8 mouse cellular contexts compared by ENCODE assay signal in genomic region chr2:160597582-160598281, GRCm38 (mm10). TPM values are rescaled to one million over a fixed set of nuclear protein-coding genes. Genes with fewer than 3 reads are reported as not detected.
DNase-seq lines count a peak whose midpoint lies in the region; ATAC-seq lines count a peak whose summit lies in the region.

No protein-coding gene starts in this region.

- peak; percentile 91 for ATAC-seq in activated CD4-positive, CD25-positive, alpha-beta regulatory T cell, adult 4 months

- DNase-seq in cerebellum, postnatal 36 days, result peak; percentile 68 to 77
- peak; percentile 32 to 45 for DNase-seq in gastrocnemius, adult 8-10 months (ENCODE audit: low spot score in 2 of 2)
- peak; percentile 83 for DNase-seq in induced T-regulatory cell, adult 2 months (ENCODE audit: low read depth)
- DNase-seq in left cerebral cortex, adult 18-20 months (ENCODE audit: low spot score in 2 of 2), result peak; percentile 71 to 74
- peak; percentile 74 to 78 for DNase-seq in right cerebral cortex, postnatal 10 days (ENCODE audit: low spot score in 2 of 2)
- DNase-seq in urinary bladder, postnatal 25 days (ENCODE audit: low spot score), result peak; percentile 67

- peaks cover 27% of the 10 kb centered on the region for H3K4me1 ChIP-seq in megakaryocyte, embryonic 14.5 days

- peak overlapping the region; percentile 33 for H3K4me3 ChIP-seq in megakaryocyte, embryonic 14.5 days (replicated peaks)

- H3K9me3 ChIP-seq in megakaryocyte, embryonic 14.5 days, result no peaks in the 10 kb centered on the region

- no peaks in the 10 kb centered on the region for H3K36me3 ChIP-seq in megakaryocyte, embryonic 14.5 days (replicated peaks; ENCODE audit: low read length)

- peaks cover 13% of the 10 kb centered on the region for H3K27me3 ChIP-seq in megakaryocyte, embryonic 14.5 days (replicated peaks)

RNA-seq across cellular contexts. Expression of gene Top1, which starts 48.0 kb away (rescaled TPM):
- 10 to 100 TPM; 74.7 to 77.4 TPM for polyA plus RNA-seq in activated CD4-positive, CD25-positive, alpha-beta regulatory T cell, adult 4 months (2017; shearing (Covaris generic))
- 10 to 100 TPM; 34.2 to 39.3 (median 36.7) TPM for total RNA-seq in gastrocnemius, adult 8-10 months (2022)
- total RNA-seq in left cerebral cortex, adult 18-20 months (2021), result 10 to 100 TPM; 75.2 to 78.7 TPM
- 43.0 and 107 TPM in 2 replicates for polyA plus RNA-seq in megakaryocyte, embryonic 14.5 days (2012; ENCODE audit: insufficient read depth, low replicate concordance)

Comparison
In these comparisons a context has a peak if more than half of its experiments do, and no peak if none do; other contexts are left out.
1. Peak in every context shown above with its lines: DNase-seq, ATAC-seq and H3K4me3 ChIP-seq.